Comparison of ENCODE assay signal across 24 mouse cellular contexts in genomic region chr13:24861084-24861483, GRCm38 (mm10). TPM values are rescaled to one million over a fixed set of nuclear protein-coding genes. Genes with fewer than 3 reads are reported as not detected.
DNase-seq lines count a peak whose midpoint lies in the region; ATAC-seq and TF ChIP-seq lines count a peak whose summit lies in the region.
"Had no signal": no experiment of that assay in that cellular context is flagged by ENCODE, and none has a peak within 500 bp of the region (broad histone marks: within the 10 kb centered on the region; RNA-seq: fewer than 3 reads in every experiment).

No protein-coding gene starts in this region.

- H3K9ac ChIP-seq in intestine, postnatal 0 days (ENCODE audit: low read depth, low read length) = peak overlapping the region; percentile 26; the same call in 1 of the 2 replicates
- H3K9ac ChIP-seq: embryonic facial prominence, embryonic 12.5 days; forebrain, embryonic 15.5 days; heart, embryonic 13.5 days; hindbrain, embryonic 12.5 days had no signal

- peaks cover 41% of the 10 kb centered on the region for H3K4me1 ChIP-seq in E14TG2a.4 (replicated peaks; ENCODE audit: low read depth, low read length)
- H3K4me1 ChIP-seq in intestine, postnatal 0 days (replicated peaks; ENCODE audit: control insufficient read depth, insufficient read depth, low read length) = peaks cover 8% of the 10 kb centered on the region
- 0 out of 2 replicates have a peak, but pooled peaks cover 4% of the 10 kb centered on the region for H3K4me1 ChIP-seq in embryonic facial prominence, embryonic 10.5 days
- H3K4me1 ChIP-seq: embryonic facial prominence, embryonic 12.5 days; forebrain, embryonic 15.5 days; hindbrain, embryonic 12.5 days had no signal

- no peaks in the 10 kb centered on the region for H3K36me3 ChIP-seq in E14TG2a.4 (ENCODE audit: insufficient read depth, low read length)
- no peaks in the 10 kb centered on the region for H3K36me3 ChIP-seq in intestine, postnatal 0 days (ENCODE audit: control insufficient read depth, insufficient read depth)
- H3K36me3 ChIP-seq in embryonic facial prominence, embryonic 10.5 days (replicated peaks) = no peaks in the 10 kb centered on the region
- H3K36me3 ChIP-seq: embryonic facial prominence, embryonic 12.5 days; forebrain, embryonic 15.5 days; heart, embryonic 13.5 days; hindbrain, embryonic 12.5 days had no signal

- ATAC-seq in intestine, postnatal 0 days = peak; percentile 58
- ATAC-seq: forebrain, embryonic 15.5 days; hindbrain, embryonic 16.5 days; inflammation-experienced regulatory T-cells, adult 6 months; Patski had no signal

- H3K4me3 ChIP-seq in E14TG2a.4 (replicated peaks; ENCODE audit: low read length) = peak overlapping the region; percentile 32
- H3K4me3 ChIP-seq in intestine, postnatal 0 days (ENCODE audit: low read depth, low read length) = peak overlapping the region; percentile 11
- no peak overlapping the region for H3K4me3 ChIP-seq in embryonic facial prominence, embryonic 10.5 days
- H3K4me3 ChIP-seq: embryonic facial prominence, embryonic 12.5 days; forebrain, embryonic 15.5 days; heart, embryonic 13.5 days; hindbrain, embryonic 12.5 days had no signal

- peak overlapping the region; percentile 52 for H3K4me2 ChIP-seq in intestine, postnatal 0 days (replicated peaks; ENCODE audit: low read depth)
- H3K4me2 ChIP-seq: embryonic facial prominence, embryonic 12.5 days; forebrain, embryonic 15.5 days; heart, embryonic 13.5 days; hindbrain, embryonic 12.5 days had no signal

- H3K9me3 ChIP-seq in E14TG2a.4 (ENCODE audit: low read length) = no peaks in the 10 kb centered on the region
- H3K9me3 ChIP-seq in intestine, postnatal 0 days (ENCODE audit: control insufficient read depth) = no peaks in the 10 kb centered on the region
- no peaks in the 10 kb centered on the region for H3K9me3 ChIP-seq in embryonic facial prominence, embryonic 10.5 days
- H3K9me3 ChIP-seq: embryonic facial prominence, embryonic 12.5 days; forebrain, embryonic 15.5 days; heart, embryonic 13.5 days; hindbrain, embryonic 12.5 days had no signal

- 45% methylated on average over 12 of the region's 12 CpGs for WGBS in intestine, postnatal 0 days
- 80% methylated on average over 12 of the region's 12 CpGs for WGBS in embryonic facial prominence, embryonic 10.5 days

- H3K27ac ChIP-seq in intestine, postnatal 0 days (ENCODE audit: low read depth, low read length) = peak overlapping the region; percentile 64
- no peak overlapping the region for H3K27ac ChIP-seq in embryonic facial prominence, embryonic 10.5 days (replicated peaks)
- H3K27ac ChIP-seq: embryonic facial prominence, embryonic 12.5 days; forebrain, embryonic 15.5 days; heart, embryonic 13.5 days; hindbrain, embryonic 12.5 days had no signal

- TF ChIP-seq CTCF in E14TG2a.4 (conservative IDR thresholded peaks at IDR 0.05; ENCODE audit: low read length) = no peak
- TF ChIP-seq CTCF in intestine, postnatal 0 days (IDR thresholded peaks at IDR 0.05; ENCODE audit: low read depth) = no peak

- H3K27me3 ChIP-seq in E14TG2a.4 (ENCODE audit: insufficient read depth, low read length) = peaks cover 11% of the 10 kb centered on the region; the same call in 1 of the 2 replicates
- no peaks in the 10 kb centered on the region for H3K27me3 ChIP-seq in intestine, postnatal 0 days (replicated peaks; ENCODE audit: control insufficient read depth, insufficient read depth, low read length)
- no peaks in the 10 kb centered on the region for H3K27me3 ChIP-seq in embryonic facial prominence, embryonic 10.5 days (replicated peaks; ENCODE audit: low read depth, poor library complexity, severe bottlenecking)
- H3K27me3 ChIP-seq: embryonic facial prominence, embryonic 12.5 days; forebrain, embryonic 15.5 days; heart, embryonic 13.5 days; hindbrain, embryonic 12.5 days; Patski had no signal

- DNase-seq in R1 (ENCODE audit: low read depth, low spot score) = peak; percentile 58
- no peak for DNase-seq in embryonic facial prominence, embryonic 10.5 days (ENCODE audit: low spot score)
- no peak for DNase-seq in left cerebral cortex, adult 8-10 months (ENCODE audit: low spot score in 2 of 2)
- no peak for DNase-seq in natural killer cell, adult 2 months (ENCODE audit: low spot score in 2 of 2)
- DNase-seq: adrenal gland, adult 8-10 months; adrenal gland, postnatal 36 days; cerebellum, adult 8-10 months; cerebellum, postnatal 14 days; embryo, embryonic 11 days; gastrocnemius, postnatal 14 days; heart, postnatal 4 days had no signal

RNA-seq across cellular contexts. Expression of gene D130043K22Rik, which starts 16.1 kb away (rescaled TPM):
- polyA plus RNA-seq in intestine, postnatal 0 days (2015; fragmentation: Nextera tagmentation; extraction: Ambion mirVana) = 1.5 and 1.6 TPM in 2 replicates
- polyA plus RNA-seq in embryonic facial prominence, embryonic 10.5 days (2016; fragmentation: Nextera tagmentation; extraction: Ambion mirVana) = 0.19 and 0.27 TPM in 2 replicates
- total RNA-seq in left cerebral cortex, adult 8-10 months (2022) = 10 to 100 TPM; 25.5 to 29.0 (median 27.3) TPM
- total RNA-seq: common myeloid progenitor, adult 5-6 weeks; gastrocnemius, adult 18-20 months; gastrocnemius, postnatal 14 days; heart, adult 8-10 months had no signal
- polyA plus RNA-seq: heart, postnatal 0 days had no signal

RNA-seq across cellular contexts. Expression of gene Tdp2, which starts 29.6 kb away (rescaled TPM):
- 37.6 and 39.0 TPM in 2 replicates for polyA plus RNA-seq in intestine, postnatal 0 days (2015; fragmentation: Nextera tagmentation; extraction: Ambion mirVana)
- 71.9 and 74.9 TPM in 2 replicates for polyA plus RNA-seq in embryonic facial prominence, embryonic 10.5 days (2016; fragmentation: Nextera tagmentation; extraction: Ambion mirVana)
- total RNA-seq in left cerebral cortex, adult 8-10 months (2022) = 10 to 100 TPM; 19.9 to 25.0 (median 21.5) TPM

RNA-seq across cellular contexts. Expression of gene Acot13, which starts 29.7 kb away (rescaled TPM):
- polyA plus RNA-seq in intestine, postnatal 0 days (2015; fragmentation: Nextera tagmentation; extraction: Ambion mirVana) = 183 and 185 TPM in 2 replicates
- polyA plus RNA-seq in embryonic facial prominence, embryonic 10.5 days (2016; fragmentation: Nextera tagmentation; extraction: Ambion mirVana) = 55.1 and 65.5 TPM in 2 replicates
- 10 to 100 TPM; 83.7 to 90.3 (median 87.8) TPM for total RNA-seq in left cerebral cortex, adult 8-10 months (2022)

RNA-seq across cellular contexts. Expression of gene BC005537, which starts 59.6 kb away (rescaled TPM):
- 15.4 and 17.5 TPM in 2 replicates for polyA plus RNA-seq in intestine, postnatal 0 days (2015; fragmentation: Nextera tagmentation; extraction: Ambion mirVana)
- 10.2 and 11.2 TPM in 2 replicates for polyA plus RNA-seq in embryonic facial prominence, embryonic 10.5 days (2016; fragmentation: Nextera tagmentation; extraction: Ambion mirVana)
- total RNA-seq in left cerebral cortex, adult 8-10 months (2022) = 100 to 1,000 TPM; 134 to 163 (median 147) TPM
